Mouse (Mus musculus): Measurements from ENCODE around the gene Tsnax.
A peak's percentile ranks its signal among the peaks of the same experiment; 100 is the strongest.

Tsnax gene

GRCm38 (mm10) chr8:125012695-125013627 is at the start of gene Tsnax:
Tsnax (plus strand) TSS chr8:125012997.
- peak; percentile 95 for DNase-seq

- no peak for DNase-seq
Observed at GRCm38 (mm10) chr8:124963246-124963645, 49.6 kb upstream of the Tsnax start.

- no peak for DNase-seq
Observed at GRCm38 (mm10) chr8:124964966-124965365, 47.8 kb upstream of the Tsnax start.

DNA sequence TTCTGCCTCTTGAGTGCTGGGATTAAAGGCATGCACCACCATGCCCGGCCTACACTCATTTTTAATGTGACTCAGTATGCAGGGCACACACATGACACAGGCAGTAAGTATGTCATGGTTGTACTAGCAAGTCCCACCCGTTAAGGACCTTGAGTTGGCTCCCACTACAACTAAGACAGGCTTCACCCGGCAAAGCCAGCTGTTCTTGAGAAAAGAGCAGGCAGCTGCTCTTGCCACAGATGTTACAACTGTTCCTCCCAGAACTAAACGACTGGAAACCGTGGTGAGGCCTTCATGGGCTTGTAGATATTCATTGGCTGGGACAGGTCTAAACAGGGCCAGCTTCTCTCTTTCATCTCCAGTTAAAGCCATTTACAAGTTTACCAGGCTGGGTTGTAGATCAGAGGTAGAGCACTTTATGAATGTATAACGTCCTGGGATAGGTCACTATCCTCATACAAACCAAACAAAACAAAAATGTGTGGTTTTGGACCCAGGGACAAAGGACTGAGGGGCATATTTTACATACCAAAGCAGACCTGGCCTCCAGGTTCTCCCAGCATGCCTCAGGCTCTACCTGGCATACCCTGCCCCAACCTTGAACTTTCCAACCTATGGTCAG is 42.4 kb upstream of the Tsnax start:
- DNase-seq = no peak

DNA sequence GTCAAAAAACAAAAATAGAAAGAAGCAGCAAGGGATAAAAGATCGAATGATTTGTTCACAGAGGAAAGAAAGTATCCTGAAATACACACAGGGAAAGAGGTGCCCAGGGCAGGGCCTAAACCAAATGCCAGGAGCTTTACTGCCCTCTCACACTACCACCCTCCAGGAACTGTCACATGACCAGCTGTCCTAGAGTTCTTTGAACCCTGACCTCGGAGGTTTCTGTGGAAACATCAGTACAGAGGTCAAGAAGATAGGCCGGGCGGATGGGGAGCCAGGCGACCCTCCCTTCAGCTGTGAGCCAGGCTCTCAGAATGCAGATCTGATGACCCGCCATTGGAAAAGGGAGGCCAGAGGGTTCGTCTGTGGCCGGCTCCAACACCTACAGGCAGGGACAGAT is 39.6 kb upstream of the Tsnax start:
- no peak for DNase-seq

DNA sequence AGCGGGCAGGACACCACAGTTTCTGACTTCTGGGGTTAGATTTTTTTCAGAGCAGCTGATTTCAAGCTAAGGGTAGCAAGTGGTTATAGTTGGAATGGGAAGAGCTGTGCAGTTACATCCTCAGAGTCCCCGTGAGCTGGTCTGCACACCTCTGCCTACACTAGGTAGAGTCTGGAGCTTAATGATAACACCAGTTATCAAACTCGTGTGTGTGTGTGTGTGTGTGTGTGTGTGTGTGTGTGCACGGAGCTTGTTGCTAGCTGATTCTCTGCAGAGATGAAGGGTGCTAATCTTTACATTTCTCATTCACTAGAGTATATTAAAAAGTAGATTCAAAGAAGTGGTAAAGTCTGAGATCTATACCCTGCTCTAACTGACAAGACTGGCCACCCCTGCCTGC is 38.5 kb upstream of the Tsnax start:
- no peak for DNase-seq

GRCm38 (mm10) chr8:124976211-124976610 is 36.6 kb upstream of the Tsnax start:
- DNase-seq = no peak

- DNase-seq = no peak
Observed at GRCm38 (mm10) chr8:124978026-124978425, 34.8 kb upstream of the Tsnax start.

- no peak for DNase-seq
Observed at GRCm38 (mm10) chr8:124980036-124980435, 32.8 kb upstream of the Tsnax start.

DNA sequence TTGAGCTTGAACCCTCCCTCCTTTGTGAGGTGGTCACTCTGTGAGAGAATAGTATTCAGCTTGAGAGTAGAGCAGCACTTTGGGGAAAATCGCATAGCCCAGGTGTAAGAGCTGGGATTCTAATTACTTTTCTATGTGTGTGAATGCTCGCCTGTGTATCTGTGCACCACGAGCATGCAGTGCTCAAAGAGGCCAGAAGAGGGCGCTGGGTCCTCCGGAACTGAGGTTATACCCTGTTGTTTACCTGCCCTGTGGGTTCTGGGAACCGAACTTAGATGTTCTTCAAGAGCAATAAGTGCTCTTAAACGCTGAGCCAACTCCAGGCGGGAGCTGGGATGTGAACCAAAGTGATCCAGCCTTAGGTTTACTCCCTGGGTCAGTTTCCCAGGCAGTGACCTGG is 32.0 kb upstream of the Tsnax start:
- no peak for DNase-seq

- no peak for DNase-seq
Observed at GRCm38 (mm10) chr8:124990923-124991667, 21.7 kb upstream of the Tsnax start.

DNA sequence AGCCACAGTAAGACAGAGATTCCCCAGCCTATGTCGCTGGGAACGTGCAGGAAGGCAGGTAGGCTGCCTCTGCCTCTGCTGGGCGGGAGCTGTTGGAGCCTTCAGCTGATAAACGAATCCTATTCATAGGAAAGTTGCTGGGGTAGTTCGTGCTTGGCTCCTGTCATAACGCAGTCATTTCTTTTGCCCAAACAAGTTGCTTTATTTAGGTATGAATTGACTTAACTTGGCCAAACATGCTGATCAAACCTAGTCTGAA is 21.2 kb upstream of the Tsnax start:
- DNase-seq = no peak

DNA sequence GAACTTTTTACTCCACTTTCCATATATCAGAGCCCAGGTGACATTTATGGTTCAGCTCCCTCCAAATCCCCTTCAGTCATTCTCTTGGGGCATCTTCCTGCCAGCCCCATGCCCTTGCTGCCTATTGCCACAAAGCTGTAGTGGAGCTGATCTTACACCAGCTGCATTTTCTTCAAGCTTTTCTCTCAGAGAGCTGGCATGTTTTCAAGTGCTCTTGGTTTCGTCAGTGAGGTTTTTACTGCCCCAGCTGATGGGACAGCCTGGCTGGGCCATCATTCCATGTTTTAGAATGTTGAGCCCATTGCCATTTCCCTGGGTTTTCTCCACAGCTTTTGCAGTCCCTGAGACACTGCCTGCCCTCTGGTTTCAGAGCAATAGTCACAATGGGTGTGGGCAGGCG is 17.0 kb upstream of the Tsnax start:
- DNase-seq = no peak

- no peak for DNase-seq
Observed at GRCm38 (mm10) chr8:125024085-125024484, 11.3 kb downstream of the Tsnax start.

- no peak for DNase-seq
Observed at GRCm38 (mm10) chr8:125027211-125027610, 14.4 kb downstream of the Tsnax start.

- DNase-seq = no peak
Observed at GRCm38 (mm10) chr8:125028841-125029240, 16.0 kb downstream of the Tsnax start.

DNA sequence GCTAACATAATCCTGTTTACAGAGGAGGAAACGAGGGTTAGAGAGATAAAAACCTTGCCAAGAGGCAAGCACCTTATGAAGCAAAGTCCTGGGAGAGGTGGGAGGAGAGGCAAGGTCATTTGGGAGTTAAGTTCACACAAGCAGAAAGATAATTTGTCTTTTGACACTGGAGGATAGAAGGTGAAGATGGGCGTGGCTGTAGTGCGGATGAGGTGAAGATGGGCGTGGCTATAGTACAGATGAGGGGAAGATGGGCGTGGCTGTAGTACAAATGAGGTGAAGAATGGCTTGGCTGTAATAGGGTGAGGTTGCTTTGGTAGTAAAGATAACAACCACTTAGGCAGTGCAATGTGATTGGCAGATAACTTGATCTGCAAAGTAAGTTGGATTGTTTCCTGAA is 18.5 kb downstream of the Tsnax start:
- no peak for DNase-seq

DNA sequence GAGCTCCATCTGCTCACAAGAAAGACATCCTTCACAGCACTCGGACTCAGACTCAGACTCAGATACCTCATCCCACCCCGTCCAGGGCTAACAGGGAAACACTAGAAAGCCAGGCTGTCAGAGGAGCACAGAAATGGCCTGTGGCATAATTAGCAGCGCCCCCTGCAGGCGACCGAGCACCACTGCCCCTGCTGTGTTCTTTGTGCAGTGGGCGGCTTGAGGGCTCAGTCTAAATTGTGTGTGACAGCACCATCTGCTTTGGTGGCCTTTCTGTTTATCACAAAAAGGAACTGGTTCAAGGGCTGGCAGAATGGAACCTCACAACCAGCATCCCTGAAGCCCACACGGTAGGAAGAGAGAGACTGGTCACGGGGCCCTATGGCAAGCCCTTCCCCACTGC is 21.9 kb downstream of the Tsnax start:
- peak; percentile 85 for DNase-seq

DNA sequence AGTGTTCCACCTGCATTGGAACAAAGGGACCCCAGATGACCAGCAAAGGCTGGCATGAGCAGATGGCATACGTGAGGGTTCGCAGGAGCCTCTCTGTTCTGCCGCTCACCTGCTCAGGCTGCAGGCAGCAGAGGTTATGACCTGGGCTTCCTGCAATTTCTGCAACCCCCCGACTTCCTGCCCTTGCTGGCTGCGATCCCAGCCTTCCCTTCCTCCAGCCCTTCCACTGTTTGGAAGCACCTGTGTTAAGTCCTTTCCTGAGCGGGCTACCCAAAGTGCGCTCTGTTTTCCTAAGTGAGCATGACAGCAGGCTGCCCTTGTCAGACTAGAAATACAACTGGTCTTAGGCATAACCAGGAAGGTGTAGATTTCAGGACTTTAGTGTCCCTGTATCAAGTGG is 24.3 kb downstream of the Tsnax start:
- peak; percentile 62 for DNase-seq

GRCm38 (mm10) chr8:125038731-125039130 is 25.9 kb downstream of the Tsnax start:
- DNase-seq = no peak

DNA sequence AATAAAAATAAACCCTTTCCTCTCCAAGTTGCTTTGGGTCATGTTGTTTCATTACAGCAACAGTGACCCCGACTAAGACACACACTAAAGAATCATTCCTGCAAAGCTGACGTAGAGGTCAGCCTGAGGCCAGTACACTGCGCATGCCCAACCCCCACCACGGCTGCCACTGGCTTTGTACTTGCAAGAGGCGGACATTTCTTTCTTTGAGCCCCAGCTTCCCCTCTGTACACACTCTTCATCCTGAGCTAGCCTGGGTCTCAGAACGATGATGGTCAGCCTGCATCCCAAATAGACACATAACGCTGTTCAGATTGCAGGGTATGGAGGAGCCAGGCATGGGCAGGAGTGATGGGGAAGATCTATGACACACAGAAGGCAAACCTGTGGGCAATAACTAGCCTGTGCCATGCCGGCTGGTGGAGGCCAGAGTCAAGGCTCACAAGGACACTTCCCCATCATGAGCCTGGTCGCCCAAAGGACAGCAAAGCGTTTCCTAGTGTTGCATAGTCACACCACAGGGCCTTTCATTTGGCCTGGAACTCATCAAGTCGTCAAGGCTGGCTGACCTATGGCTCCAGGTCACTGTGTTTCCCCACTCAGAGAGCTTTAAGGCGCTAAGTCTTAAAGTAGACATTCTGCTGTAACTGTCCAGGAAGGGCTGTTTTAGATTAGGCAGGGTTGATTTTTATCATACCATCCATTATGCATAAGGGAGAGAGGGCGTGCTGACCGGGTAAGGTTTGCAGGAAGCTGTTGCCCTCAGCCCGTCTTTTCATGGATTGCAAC is 28.0 kb downstream of the Tsnax start:
- DNase-seq = no peak

DNA sequence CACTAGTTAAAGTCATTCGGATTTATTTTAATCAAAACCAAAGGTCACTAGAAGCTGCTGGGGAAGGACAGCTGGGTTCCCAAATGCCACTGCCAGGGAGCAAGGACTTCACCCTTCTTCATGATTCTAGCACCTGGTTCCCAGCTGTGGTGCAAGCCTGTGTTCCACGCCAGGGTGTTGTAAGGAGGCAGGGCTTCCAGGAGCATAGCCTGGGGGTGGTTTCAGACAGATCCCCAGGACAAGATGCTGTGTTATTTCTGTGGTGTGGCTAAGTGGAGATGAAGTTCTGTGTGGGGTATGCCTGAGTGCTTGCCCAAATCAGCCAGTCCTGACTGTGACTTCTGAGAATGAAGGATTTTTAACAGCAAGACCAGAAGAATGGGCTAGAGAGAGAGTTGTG is 28.7 kb downstream of the Tsnax start:
- DNase-seq = no peak

DNA sequence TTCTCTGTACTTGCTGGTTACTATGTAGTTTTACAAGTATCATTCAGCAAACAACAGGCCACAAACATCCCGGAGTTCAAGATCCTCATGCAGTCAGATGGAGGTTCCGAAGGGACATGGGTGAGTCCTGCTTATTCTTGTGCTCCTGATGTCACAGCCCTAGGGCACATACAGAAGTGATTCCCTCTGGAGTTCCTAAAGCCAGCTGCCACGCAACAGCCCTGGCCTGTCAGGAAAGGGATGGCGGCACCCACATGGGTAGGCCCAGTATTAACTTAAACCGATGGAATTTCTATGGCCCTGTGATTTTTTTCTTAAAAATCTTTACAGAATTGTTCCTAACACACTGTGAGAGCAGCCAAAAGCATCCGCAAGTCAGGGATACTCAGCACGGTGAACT is 30.6 kb downstream of the Tsnax start:
- DNase-seq = no peak

Data from kidney, postnatal 10 days (tissue).